Mouse (Mus musculus): ENCODE measurements around the gene Dennd2c.

DNA sequence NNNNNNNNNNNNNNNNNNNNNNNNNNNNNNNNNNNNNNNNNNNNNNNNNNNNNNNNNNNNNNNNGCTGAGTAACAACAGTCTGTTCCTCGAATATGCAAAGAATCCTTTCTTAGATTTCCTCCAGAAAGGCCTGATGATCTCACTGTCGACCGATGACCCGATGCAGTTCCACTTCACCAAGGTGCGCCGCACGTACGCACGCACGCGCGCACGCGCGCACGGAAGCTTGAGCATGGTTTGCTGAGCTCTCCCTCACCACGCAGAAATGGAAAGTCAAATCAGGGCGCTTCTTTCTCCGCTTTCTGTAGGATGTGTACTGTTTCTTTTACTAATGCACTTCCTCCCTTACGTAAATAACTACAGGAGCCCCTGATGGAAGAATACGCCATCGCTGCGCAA lies 3.7 kb upstream of the Dennd2c start:
- no peak for TF ChIP-seq CTCF (IDR thresholded peaks at IDR 0.05; ENCODE audit: low read depth, low read length)
- no peak for TF ChIP-seq GATA1 (IDR thresholded peaks at IDR 0.05; ENCODE audit: borderline replicate concordance, low read length)
- no peak for TF ChIP-seq TAL1 (conservative IDR thresholded peaks at IDR 0.05; ENCODE audit: low read depth, low read length)
- TF ChIP-seq POLR2AphosphoS5 (IDR thresholded peaks at IDR 0.05; ENCODE audit: insufficient replicate concordance, low read depth, low read length): no peak

Measured in G1E (cell line).